Mouse (Mus musculus) thymus, adult 2 months (tissue): ENCODE measurements around the gene Syngr1. TPM values are rescaled to one million over a fixed set of nuclear protein-coding genes. Genes with fewer than 3 reads are reported as not detected.

Experiments used
- DNase-seq: peaks from one replicate; pipeline ENCODE4 v3.0.0; 2021
- H3K27ac ChIP-seq: fragments of 200-500 bp; 2 replicates; pipeline ENCODE4 v1.5.1; 2012; ENCODE audit warnings: low read length, control low read depth; ENCODE audit not compliant: control insufficient read depth, insufficient read depth
- H3K27me3 ChIP-seq: fragments of 200-500 bp; 2 replicates; pipeline ENCODE4 v1.6.1; 2012; ENCODE audit warnings: mild to moderate bottlenecking, low read length, moderate library complexity, mixed read lengths; ENCODE audit not compliant: control insufficient read depth, insufficient read depth
- H3K36me3 ChIP-seq: fragments of 200-500 bp; 2 replicates; pipeline ENCODE4 v1.6.1; 2012; ENCODE audit warnings: mild to moderate bottlenecking, low read length, moderate library complexity; ENCODE audit not compliant: control insufficient read depth, insufficient read depth
- H3K4me1 ChIP-seq: fragments of 200-500 bp; replicated peaks from 2 replicates; pipeline ENCODE4 v1.6.1; 2012; ENCODE audit warnings: low read length; ENCODE audit not compliant: control insufficient read depth, insufficient read depth
- H3K4me3 ChIP-seq: fragments of 200-500 bp; 2 replicates; pipeline ENCODE4 v1.5.1; 2012; ENCODE audit warnings: mild to moderate bottlenecking, low read length, control low read depth, moderate library complexity; ENCODE audit not compliant: control insufficient read depth, insufficient read depth
- CTCF ChIP-seq: fragments of 200-500 bp; IDR thresholded peaks from 2 replicates; pipeline ENCODE4 v1.5.1; 2012; ENCODE audit warnings: mild to moderate bottlenecking, control low read depth, low read length, moderate library complexity, borderline replicate concordance; ENCODE audit not compliant: control insufficient read depth, poor library complexity, insufficient read depth; ENCODE audit errors: extremely low read depth
- POLR2A ChIP-seq: fragments of 200-500 bp; IDR thresholded peaks from 2 replicates; pipeline ENCODE4 v1.6.1; 2012; ENCODE audit warnings: mild to moderate bottlenecking, low read length, control low read depth, moderate library complexity; ENCODE audit not compliant: control insufficient read depth, poor library complexity, insufficient read depth; ENCODE audit errors: extremely low read depth
- WGBS: fragments of 180-500 bp; shearing (Covaris S2); methylation state at CpG from one replicate; pipeline ENCODE4 v1.1.7; 2018; 5-methylcytosine and 5-hydroxymethylcytosine counted together
- polyA plus RNA-seq: library from polyadenylated mRNA; depleted of rRNA; stranded (reverse); fragments of >200 nt; gene quantifications from 2 replicates; pipeline ENCODE4 v1.2.3, GENCODE M21; 2012

Syngr1 gene
- polyA plus RNA-seq, 1 experiment = 121 TPM

GRCm38 (mm10) chr15:80066538-80066937 is 24.6 kb upstream of the Syngr1 start:
- Histone ChIP-seq H3K4me3 (no peak overlapping the region), H3K36me3 (no peaks in the 10 kb centered on the region), H3K4me1 (peaks cover 21% of the 10 kb centered on the region), H3K27me3 (no peaks in the 10 kb centered on the region), H3K27ac (no peak overlapping the region)
- peak; percentile 50 for DNase-seq
- 0 out of 2 replicates have a peak, but pooled peaks have one; percentile 24 for TF ChIP-seq CTCF
- TF ChIP-seq POLR2A = no peak
- 87% methylated on average over 3 of the region's 3 CpGs for whole genome bisulfite sequencing

- TF ChIP-seq POLR2A (no peak), CTCF (no peak)
- H3K4me3 ChIP-seq = no peak overlapping the region
- WGBS = 71% methylated on average over 4 of the region's 4 CpGs
- no peaks in the 10 kb centered on the region for H3K27me3 ChIP-seq
- H3K36me3 ChIP-seq = no peaks in the 10 kb centered on the region
- peaks cover 10% of the 10 kb centered on the region for H3K4me1 ChIP-seq
- H3K27ac ChIP-seq = no peak overlapping the region
- DNase-seq = no peak
Measured at GRCm38 (mm10) chr15:80069171-80069570, 22.0 kb upstream of the Syngr1 start.

GRCm38 (mm10) chr15:80070095-80070644 is 21.0 kb upstream of the Syngr1 start:
- H3K27me3 ChIP-seq = no peaks in the 10 kb centered on the region
- peaks cover under 1% of the 10 kb centered on the region for H3K4me1 ChIP-seq
- no peak overlapping the region for H3K4me3 ChIP-seq
- WGBS = 92% methylated on average over 8 of the region's 8 CpGs
- H3K36me3 ChIP-seq = no peaks in the 10 kb centered on the region
- TF ChIP-seq CTCF = no peak
- DNase-seq = no peak
- H3K27ac ChIP-seq = no peak overlapping the region

- Histone ChIP-seq H3K27me3 (no peaks in the 10 kb centered on the region), H3K4me3 (no peak overlapping the region), H3K36me3 (peaks cover 5% of the 10 kb centered on the region), H3K27ac (no peak overlapping the region), H3K4me1 (no peaks in the 10 kb centered on the region)
- WGBS = 17% methylated on average over 9 of the region's 9 CpGs
- no peak for DNase-seq
- no peak for TF ChIP-seq POLR2A
- TF ChIP-seq CTCF = no peak
Measured at GRCm38 (mm10) chr15:80071951-80072437, 19.1 kb upstream of the Syngr1 start.

GRCm38 (mm10) chr15:80072579-80073255 is 18.4 kb upstream of the Syngr1 start:
- no peak overlapping the region for H3K4me3 ChIP-seq
- peaks cover 11% of the 10 kb centered on the region for H3K36me3 ChIP-seq
- no peaks in the 10 kb centered on the region for H3K27me3 ChIP-seq
- TF ChIP-seq POLR2A (no peak), CTCF (no peak)
- no peaks in the 10 kb centered on the region for H3K4me1 ChIP-seq
- no peak overlapping the region for H3K27ac ChIP-seq
- 91% methylated on average over 7 of the region's 7 CpGs for WGBS
- no peak for DNase-seq

GRCm38 (mm10) chr15:80073256-80073621 is 17.9 kb upstream of the Syngr1 start:
- Histone ChIP-seq H3K4me3 (no peak overlapping the region), H3K36me3 (peaks cover 17% of the 10 kb centered on the region), H3K27me3 (no peaks in the 10 kb centered on the region), H3K4me1 (no peaks in the 10 kb centered on the region), H3K27ac (no peak overlapping the region)
- DNase-seq = no peak
- no peak for TF ChIP-seq POLR2A
- WGBS = 100% methylated on average over 1 of the region's 1 CpGs

GRCm38 (mm10) chr15:80074663-80075373 is 16.3 kb upstream of the Syngr1 start:
- TF ChIP-seq POLR2A (no peak), CTCF (no peak)
- Histone ChIP-seq H3K4me3 (no peak overlapping the region), H3K27me3 (no peaks in the 10 kb centered on the region), H3K27ac (no peak overlapping the region), H3K36me3 (peaks cover 32% of the 10 kb centered on the region), H3K4me1 (no peaks in the 10 kb centered on the region)
- WGBS = 41% methylated on average over 6 of the region's 6 CpGs
- DNase-seq = no peak
